Mouse (Mus musculus): Measurements from ENCODE around the gene Glmn. TPM values are rescaled to one million over a fixed set of nuclear protein-coding genes. Genes with fewer than 3 reads are reported as not detected.

Glmn gene
- polyA plus RNA-seq (2015; fragmentation: Nextera tagmentation; extraction: Ambion mirVana): 28.3 and 30.5 TPM in 2 replicates

- Histone ChIP-seq H3K36me3 (peaks cover 22% of the 10 kb centered on the region), H3K4me1 (peaks cover 7% of the 10 kb centered on the region; the same call in 1 of the 2 replicates), H3K27ac (peak within 1 kb of the TSS; percentile 92), H3K4me2 (peak within 1 kb of the TSS; percentile 60), H3K9me3 (replicated peaks) (no peaks in the 10 kb centered on the region), H3K9ac (peak within 1 kb of the TSS; percentile 85), H3K4me3 (replicated peaks) (peak within 1 kb of the TSS; percentile 83), H3K27me3 (no peaks in the 10 kb centered on the region)
- peak; percentile 97 for ATAC-seq (replicated peaks; ENCODE audit: low FRiP score)
- under 1% methylated on average over 64 of the region's 64 CpGs for WGBS
Measured at GRCm38 (mm10) chr5:107597301-107598077, at the start of gene Glmn, which contains the start of gene Rpap2. Gene Glmn (minus strand): TSS chr5:107597888. Gene Rpap2 (plus strand): TSS chr5:107597373.

- H3K9me3 ChIP-seq (replicated peaks): no peaks in the 10 kb centered on the region
- no peak overlapping the region for H3K4me2 ChIP-seq
- 0 out of 2 replicates have a peak, but pooled peaks cover 3% of the 10 kb centered on the region for H3K4me1 ChIP-seq
- H3K27ac ChIP-seq: no peak overlapping the region
- H3K27me3 ChIP-seq: no peaks in the 10 kb centered on the region
- no peak for ATAC-seq (replicated peaks; ENCODE audit: low FRiP score)
- 0 out of 2 replicates have a peak, but pooled peaks cover 4% of the 10 kb centered on the region for H3K36me3 ChIP-seq
- 85% methylated on average over 2 of the region's 2 CpGs for WGBS
- H3K9ac ChIP-seq: no peak overlapping the region
- no peak overlapping the region for H3K4me3 ChIP-seq (replicated peaks)
Measured at GRCm38 (mm10) chr5:107645935-107646334, 48.2 kb upstream of the Glmn start.

- Histone ChIP-seq H3K4me1 (0 out of 2 replicates have a peak, but pooled peaks cover 4% of the 10 kb centered on the region), H3K9me3 (replicated peaks) (no peaks in the 10 kb centered on the region), H3K4me3 (replicated peaks) (no peak overlapping the region), H3K27me3 (no peaks in the 10 kb centered on the region), H3K36me3 (peaks cover 5% of the 10 kb centered on the region; the same call in 1 of the 2 replicates), H3K27ac (no peak overlapping the region), H3K9ac (no peak overlapping the region), H3K4me2 (no peak overlapping the region)
- WGBS: 94% methylated on average over 2 of the region's 2 CpGs
- no peak for ATAC-seq (replicated peaks; ENCODE audit: low FRiP score)
Measured at GRCm38 (mm10) chr5:107644595-107644994, 46.9 kb upstream of the Glmn start.

- Histone ChIP-seq H3K9ac (no peak overlapping the region), H3K4me1 (0 out of 2 replicates have a peak, but pooled peaks cover 4% of the 10 kb centered on the region), H3K36me3 (peaks cover 11% of the 10 kb centered on the region; the same call in 1 of the 2 replicates), H3K9me3 (replicated peaks) (no peaks in the 10 kb centered on the region), H3K27me3 (no peaks in the 10 kb centered on the region), H3K4me3 (replicated peaks) (no peak overlapping the region), H3K4me2 (no peak overlapping the region), H3K27ac (no peak overlapping the region)
- no peak for ATAC-seq (replicated peaks; ENCODE audit: low FRiP score)
- 73% methylated on average over 8 of the region's 8 CpGs for WGBS
Measured at GRCm38 (mm10) chr5:107638366-107638765, 40.7 kb upstream of the Glmn start.

GRCm38 (mm10) chr5:107637106-107637505, 39.4 kb upstream of the Glmn start:
- Histone ChIP-seq H3K36me3 (peaks cover 11% of the 10 kb centered on the region; the same call in 1 of the 2 replicates), H3K27ac (no peak overlapping the region), H3K4me3 (replicated peaks) (no peak overlapping the region), H3K9me3 (replicated peaks) (no peaks in the 10 kb centered on the region), H3K4me1 (0 out of 2 replicates have a peak, but pooled peaks cover 4% of the 10 kb centered on the region), H3K4me2 (no peak overlapping the region), H3K27me3 (no peaks in the 10 kb centered on the region), H3K9ac (no peak overlapping the region)
- WGBS: 63% methylated on average over 1 of the region's 1 CpGs
- ATAC-seq (replicated peaks; ENCODE audit: low FRiP score): no peak

GRCm38 (mm10) chr5:107633651-107634050, 36.0 kb upstream of the Glmn start:
- H3K4me1 ChIP-seq: no peaks in the 10 kb centered on the region
- ATAC-seq (replicated peaks; ENCODE audit: low FRiP score): no peak
- H3K9me3 ChIP-seq (replicated peaks): no peaks in the 10 kb centered on the region
- no peak overlapping the region for H3K27ac ChIP-seq
- H3K27me3 ChIP-seq: no peaks in the 10 kb centered on the region
- no peak overlapping the region for H3K4me3 ChIP-seq (replicated peaks)
- 92% methylated on average over 4 of the region's 4 CpGs for WGBS
- H3K9ac ChIP-seq: no peak overlapping the region
- H3K36me3 ChIP-seq: peaks cover 30% of the 10 kb centered on the region
- H3K4me2 ChIP-seq: no peak overlapping the region

GRCm38 (mm10) chr5:107621327-107621726, 23.6 kb upstream of the Glmn start:
- Histone ChIP-seq H3K27me3 (no peaks in the 10 kb centered on the region), H3K4me2 (no peak overlapping the region), H3K9me3 (replicated peaks) (no peaks in the 10 kb centered on the region), H3K4me1 (no peaks in the 10 kb centered on the region), H3K9ac (no peak overlapping the region), H3K4me3 (replicated peaks) (no peak overlapping the region), H3K36me3 (peaks cover 59% of the 10 kb centered on the region), H3K27ac (no peak overlapping the region)
- WGBS: 92% methylated on average over 3 of the region's 3 CpGs
- no peak for ATAC-seq (replicated peaks; ENCODE audit: low FRiP score)

- no peak overlapping the region for H3K9ac ChIP-seq
- no peak for ATAC-seq (replicated peaks; ENCODE audit: low FRiP score)
- no peak overlapping the region for H3K4me3 ChIP-seq (replicated peaks)
- peaks cover 66% of the 10 kb centered on the region for H3K36me3 ChIP-seq
- no peaks in the 10 kb centered on the region for H3K9me3 ChIP-seq (replicated peaks)
- no peaks in the 10 kb centered on the region for H3K27me3 ChIP-seq
- H3K27ac ChIP-seq: no peak overlapping the region
- WGBS: 74% methylated on average over 6 of the region's 6 CpGs
- no peaks in the 10 kb centered on the region for H3K4me1 ChIP-seq
- no peak overlapping the region for H3K4me2 ChIP-seq
Measured at GRCm38 (mm10) chr5:107617986-107618385, 20.3 kb upstream of the Glmn start.

GRCm38 (mm10) chr5:107611224-107611623, 13.5 kb upstream of the Glmn start:
- Histone ChIP-seq H3K9ac (no peak overlapping the region), H3K36me3 (peaks cover 46% of the 10 kb centered on the region), H3K27ac (no peak overlapping the region), H3K4me1 (no peaks in the 10 kb centered on the region), H3K27me3 (no peaks in the 10 kb centered on the region), H3K4me2 (no peak overlapping the region), H3K4me3 (replicated peaks) (no peak overlapping the region), H3K9me3 (replicated peaks) (no peaks in the 10 kb centered on the region)
- no peak for ATAC-seq (replicated peaks; ENCODE audit: low FRiP score)
- WGBS: 6% methylated on average over 2 of the region's 2 CpGs

- H3K9me3 ChIP-seq (replicated peaks): no peaks in the 10 kb centered on the region
- peak overlapping the region; percentile 83 for H3K4me3 ChIP-seq (replicated peaks)
- 0 out of 2 replicates have a peak overlapping the region, but pooled peaks have one; percentile 85 for H3K9ac ChIP-seq
- ATAC-seq (replicated peaks; ENCODE audit: low FRiP score): no peak
- no peaks in the 10 kb centered on the region for H3K27me3 ChIP-seq
- WGBS: 20% methylated on average over 4 of the region's 4 CpGs
- peak overlapping the region; percentile 92; the same call in 1 of the 2 replicates for H3K27ac ChIP-seq
- peak overlapping the region; percentile 60 for H3K4me2 ChIP-seq
- peaks cover 24% of the 10 kb centered on the region for H3K36me3 ChIP-seq
- peaks cover 7% of the 10 kb centered on the region; the same call in 1 of the 2 replicates for H3K4me1 ChIP-seq
Measured at GRCm38 (mm10) chr5:107598380-107598779, 692 bp upstream of the Glmn start.

GRCm38 (mm10) chr5:107569148-107569547, 28.5 kb downstream of the Glmn start:
- Histone ChIP-seq H3K36me3 (peaks cover 77% of the 10 kb centered on the region), H3K27ac (no peak overlapping the region), H3K9ac (no peak overlapping the region), H3K4me1 (no peaks in the 10 kb centered on the region), H3K27me3 (no peaks in the 10 kb centered on the region), H3K4me2 (no peak overlapping the region), H3K9me3 (replicated peaks) (no peaks in the 10 kb centered on the region), H3K4me3 (replicated peaks) (no peak overlapping the region)
- 97% methylated on average over 9 of the region's 9 CpGs for WGBS
- ATAC-seq (replicated peaks; ENCODE audit: low FRiP score): no peak

- H3K4me1 ChIP-seq: no peaks in the 10 kb centered on the region
- H3K9me3 ChIP-seq (replicated peaks): no peaks in the 10 kb centered on the region
- no peak overlapping the region for H3K9ac ChIP-seq
- H3K4me2 ChIP-seq: no peak overlapping the region
- H3K36me3 ChIP-seq: peaks cover 60% of the 10 kb centered on the region
- H3K4me3 ChIP-seq (replicated peaks): no peak overlapping the region
- no peaks in the 10 kb centered on the region for H3K27me3 ChIP-seq
- WGBS: 85% methylated on average over 3 of the region's 3 CpGs
- H3K27ac ChIP-seq: no peak overlapping the region
- no peak for ATAC-seq (replicated peaks; ENCODE audit: low FRiP score)
Measured at GRCm38 (mm10) chr5:107556969-107557368, 40.7 kb downstream of the Glmn start.

Data from kidney, embryonic 15.5 days (tissue).